Mouse (Mus musculus) testis, adult 2 months (tissue): Measurements from ENCODE around the gene Psme1. TPM values are rescaled to one million over a fixed set of nuclear protein-coding genes. Genes with fewer than 3 reads are reported as not detected.

ENCODE experiments used
- H3K27ac ChIP-seq: fragments of 200-500 bp; 2 replicates; pipeline ENCODE4 v1.5.1; 2012; ENCODE audit warnings: low read depth, low read length; ENCODE audit not compliant: control insufficient read depth, insufficient read depth
- H3K27me3 ChIP-seq: fragments of 200-500 bp; 2 replicates; pipeline ENCODE4 v1.6.1; 2012; ENCODE audit warnings: mild to moderate bottlenecking, low read length, moderate library complexity; ENCODE audit not compliant: control insufficient read depth, insufficient read depth
- H3K36me3 ChIP-seq: fragments of 200-500 bp; 2 replicates; pipeline ENCODE4 v1.6.1; 2012; ENCODE audit warnings: mild to moderate bottlenecking, low read length; ENCODE audit not compliant: control insufficient read depth, insufficient read depth
- H3K4me1 ChIP-seq: fragments of 200-500 bp; 2 replicates; pipeline ENCODE4 v1.6.1; 2012; ENCODE audit warnings: low read length; ENCODE audit not compliant: control insufficient read depth, insufficient read depth
- H3K4me3 ChIP-seq: fragments of 200-500 bp; 2 replicates; pipeline ENCODE4 v1.5.1; 2012; ENCODE audit warnings: low read depth, mild to moderate bottlenecking, low read length, moderate library complexity, mixed read lengths; ENCODE audit not compliant: control insufficient read depth
- CTCF ChIP-seq: fragments of 200-500 bp; IDR thresholded peaks from 2 replicates; pipeline ENCODE4 v1.5.1; 2012; ENCODE audit warnings: low read depth, mild to moderate bottlenecking, inconsistent platforms, low read length, moderate library complexity; ENCODE audit not compliant: control insufficient read depth, insufficient read depth, insufficient replicate concordance
- POLR2A ChIP-seq: fragments of 200-500 bp; IDR thresholded peaks from 2 replicates; pipeline ENCODE4 v1.6.1; 2012; ENCODE audit warnings: low read depth, mild to moderate bottlenecking, inconsistent platforms, low read length, moderate library complexity; ENCODE audit not compliant: control insufficient read depth
- polyA plus RNA-seq: library from polyadenylated mRNA; depleted of rRNA; stranded (reverse); fragments of >200 nt; gene quantifications from 2 replicates; pipeline ENCODE4 v1.2.3, GENCODE M21; 2012

Gene Psme1
- polyA plus RNA-seq, 1 experiment, result 7.6 TPM

DNA sequence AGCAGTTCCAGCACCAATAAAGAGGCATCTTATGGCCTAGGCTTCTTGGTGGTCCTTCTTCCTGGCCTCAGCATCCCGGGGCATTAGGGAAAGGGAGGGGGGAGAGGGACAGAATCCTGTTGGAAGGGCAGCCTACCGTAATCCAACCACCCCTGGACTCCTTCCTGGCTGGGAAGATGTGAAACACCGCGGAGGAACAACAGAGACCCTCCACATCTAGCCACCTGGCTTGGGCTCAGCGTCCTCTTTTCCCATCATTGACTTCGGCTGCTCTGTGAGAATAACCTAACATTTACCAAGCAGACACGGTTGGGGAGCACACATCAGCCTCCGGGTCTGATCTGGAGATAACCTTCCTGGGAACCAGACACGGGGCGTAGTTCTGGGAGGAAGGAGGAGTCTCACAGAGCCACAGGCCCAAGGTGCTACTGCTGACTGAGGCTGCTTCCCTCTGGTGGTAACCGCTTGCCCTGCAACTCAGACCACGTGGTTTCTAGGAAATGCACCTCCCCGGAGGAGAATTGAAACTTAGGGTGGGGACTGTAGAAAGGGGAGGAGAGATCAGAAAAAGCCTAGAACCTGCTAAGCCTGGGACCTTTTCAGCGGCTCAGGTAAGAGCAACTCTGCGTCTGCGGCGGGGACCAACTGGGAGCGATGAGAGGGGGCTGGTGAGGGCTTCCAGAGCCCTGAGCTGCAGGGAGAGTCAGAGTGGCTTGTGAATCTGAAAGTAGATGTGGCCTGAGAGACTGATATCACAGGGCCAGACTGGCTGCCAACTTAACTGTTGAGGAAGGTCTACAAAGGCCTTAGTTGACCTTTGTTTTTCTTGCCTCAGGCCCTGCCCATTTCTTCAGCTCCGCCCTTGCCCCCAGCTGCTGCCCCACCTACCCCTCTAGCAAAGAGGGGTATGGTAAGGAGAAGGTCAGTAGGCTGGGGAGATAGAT lies 26.0 kb downstream of the Psme1 start:
- no peaks in the 10 kb centered on the region for H3K27me3 ChIP-seq
- H3K27ac ChIP-seq, result peak overlapping the region; percentile 86
- peak overlapping the region; percentile 75 for H3K4me3 ChIP-seq
- no peak for TF ChIP-seq POLR2A
- peak; percentile 76; the same call in 1 of the 2 replicates for TF ChIP-seq CTCF
- no peaks in the 10 kb centered on the region for H3K36me3 ChIP-seq
- H3K4me1 ChIP-seq, result no peaks in the 10 kb centered on the region; the same call in 1 of the 2 replicates

DNA sequence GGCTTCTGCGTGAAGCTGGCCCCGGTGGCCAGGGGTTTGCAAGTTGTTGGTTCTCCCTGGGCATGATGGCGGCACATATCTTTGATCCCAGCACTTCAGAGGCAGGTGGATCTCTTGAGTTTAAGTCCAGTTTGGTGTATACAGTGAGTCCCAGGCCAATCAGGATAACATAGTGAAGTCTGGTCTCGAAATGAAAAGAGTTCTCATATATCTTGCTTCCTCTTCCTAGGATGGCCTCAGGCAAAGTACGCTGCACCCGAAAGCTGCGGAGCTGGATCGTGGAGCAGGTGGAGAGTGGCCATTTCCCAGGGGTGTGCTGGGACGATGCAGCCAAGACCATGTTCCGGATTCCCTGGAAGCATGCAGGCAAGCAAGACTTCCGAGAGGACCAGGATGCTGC lies 26.9 kb downstream of the Psme1 start:
- no peak overlapping the region for H3K27ac ChIP-seq
- H3K36me3 ChIP-seq, result no peaks in the 10 kb centered on the region
- no peak for TF ChIP-seq CTCF
- no peak for TF ChIP-seq POLR2A
- H3K4me3 ChIP-seq, result no peak overlapping the region
- no peaks in the 10 kb centered on the region; the same call in 1 of the 2 replicates for H3K4me1 ChIP-seq
- no peaks in the 10 kb centered on the region for H3K27me3 ChIP-seq

GRCm38 (mm10) chr14:55605743-55606459 lies 28.0 kb downstream of the Psme1 start:
- Histone ChIP-seq H3K4me3 (no peak overlapping the region), H3K4me1 (no peaks in the 10 kb centered on the region; the same call in 1 of the 2 replicates), H3K27me3 (no peaks in the 10 kb centered on the region), H3K36me3 (no peaks in the 10 kb centered on the region), H3K27ac (no peak overlapping the region)
- TF ChIP-seq POLR2A (no peak), CTCF (no peak)

- Histone ChIP-seq H3K4me1 (no peaks in the 10 kb centered on the region; the same call in 1 of the 2 replicates), H3K27me3 (no peaks in the 10 kb centered on the region), H3K4me3 (no peak overlapping the region), H3K27ac (no peak overlapping the region), H3K36me3 (no peaks in the 10 kb centered on the region)
- no peak for TF ChIP-seq CTCF
- no peak for TF ChIP-seq POLR2A
Measured at GRCm38 (mm10) chr14:55608339-55608738, 30.4 kb downstream of the Psme1 start.

- TF ChIP-seq POLR2A (no peak), CTCF (no peak)
- peaks cover 5% of the 10 kb centered on the region for H3K4me1 ChIP-seq
- H3K4me3 ChIP-seq, result no peak overlapping the region
- H3K27ac ChIP-seq, result peak overlapping the region; percentile 66
- no peaks in the 10 kb centered on the region for H3K36me3 ChIP-seq
- H3K27me3 ChIP-seq, result no peaks in the 10 kb centered on the region
Measured at GRCm38 (mm10) chr14:55613346-55613745, 35.4 kb downstream of the Psme1 start.

GRCm38 (mm10) chr14:55614565-55615178 lies 36.7 kb downstream of the Psme1 start:
- no peaks in the 10 kb centered on the region for H3K36me3 ChIP-seq
- H3K4me1 ChIP-seq, result peaks cover 12% of the 10 kb centered on the region
- no peak overlapping the region for H3K4me3 ChIP-seq
- no peak overlapping the region for H3K27ac ChIP-seq
- H3K27me3 ChIP-seq, result no peaks in the 10 kb centered on the region
- no peak for TF ChIP-seq POLR2A

GRCm38 (mm10) chr14:55615876-55616275 lies 38.0 kb downstream of the Psme1 start:
- H3K27me3 ChIP-seq, result no peaks in the 10 kb centered on the region
- H3K27ac ChIP-seq, result no peak overlapping the region
- H3K36me3 ChIP-seq, result no peaks in the 10 kb centered on the region
- peaks cover 12% of the 10 kb centered on the region for H3K4me1 ChIP-seq
- no peak overlapping the region for H3K4me3 ChIP-seq
- TF ChIP-seq CTCF (no peak), POLR2A (no peak)
